Mouse (Mus musculus) common myeloid progenitor, adult 5-6 weeks (primary cell): ENCODE data around the gene Leo1. TPM values are rescaled to one million over a fixed set of nuclear protein-coding genes. Genes with fewer than 3 reads are reported as not detected.
"Not testable (repeated sequence)": the region's sequence is repeated elsewhere in the genome, so short reads cannot be mapped to it uniquely, and the experiment has no call there.

Source experiments
- ATAC-seq: replicated peaks from 2 replicates; pipeline ENCODE4 v1.8.0; 2016; ENCODE audit warnings: low read depth, mild to moderate bottlenecking, moderate TSS enrichment, inconsistent platforms; ENCODE audit not compliant: poor library complexity, severe bottlenecking
- total RNA-seq: library from RNA; stranded (forward); fragments of 200-1000, 187-1606 nt; gene quantifications from 2 replicates; pipeline ENCODE4 v1.2.3, GENCODE M21; 2017

The Leo1 gene
- total RNA-seq, 1 experiment from 2014 or later: 59.2 TPM

DNA sequence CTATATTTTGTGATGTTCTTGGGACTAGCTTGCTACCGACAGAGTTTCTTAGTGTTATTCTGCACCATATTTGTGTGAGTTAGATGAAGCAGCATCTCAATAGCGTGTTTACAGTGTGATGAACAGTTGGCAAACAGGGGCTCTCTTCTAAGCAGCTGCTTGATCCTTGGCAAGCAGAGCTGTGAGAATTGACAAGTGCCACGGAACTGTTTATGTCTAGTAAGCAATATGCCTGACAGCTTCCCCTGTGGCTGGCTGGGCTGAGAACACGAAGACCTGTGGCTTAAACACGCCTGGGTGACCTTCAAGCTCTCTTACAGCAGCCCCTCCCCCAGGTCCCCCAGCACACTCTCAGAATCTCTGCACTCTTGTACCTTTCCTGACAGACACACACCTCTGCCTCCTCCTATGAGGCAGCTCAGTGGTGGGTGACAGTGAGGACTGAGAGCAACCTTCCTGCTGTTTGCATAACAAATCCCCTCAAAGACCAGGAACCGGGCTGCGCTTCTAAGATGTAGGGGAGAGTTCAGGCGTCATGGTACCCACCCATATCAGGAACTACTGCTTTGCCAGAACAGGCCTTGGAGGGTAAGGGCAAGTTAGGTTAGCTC is 21.8 kb downstream of the Leo1 start:
- ATAC-seq: no peak

- ATAC-seq: no peak
Measured at GRCm38 (mm10) chr9:75465856-75466255, 24.5 kb downstream of the Leo1 start.

- ATAC-seq: no peak
Measured at GRCm38 (mm10) chr9:75466641-75467040, 25.3 kb downstream of the Leo1 start.

DNA sequence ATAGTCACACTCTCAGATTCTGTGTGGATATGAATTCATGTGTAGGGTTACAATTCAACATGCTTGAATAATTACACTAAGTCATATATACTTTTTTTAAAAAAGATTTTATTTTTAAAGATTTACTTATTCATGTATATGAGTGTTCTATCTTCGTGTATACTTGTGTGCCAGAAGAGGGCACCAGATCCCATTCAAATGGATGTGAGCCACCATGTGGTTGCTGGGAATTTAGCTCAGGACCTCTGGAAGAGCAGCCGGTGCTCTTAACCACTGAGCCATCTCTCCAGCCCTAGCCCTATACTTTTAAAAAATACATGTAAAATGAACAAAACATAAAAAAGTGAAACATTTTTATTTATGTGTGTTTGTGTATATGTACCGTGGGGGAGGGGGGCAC is 26.3 kb downstream of the Leo1 start:
- ATAC-seq: no peak

- peak; percentile 79 for ATAC-seq
Measured at GRCm38 (mm10) chr9:75468297-75468696, 27.0 kb downstream of the Leo1 start.

GRCm38 (mm10) chr9:75477212-75477611 is 35.9 kb downstream of the Leo1 start:
- peak; percentile 95 for ATAC-seq

DNA sequence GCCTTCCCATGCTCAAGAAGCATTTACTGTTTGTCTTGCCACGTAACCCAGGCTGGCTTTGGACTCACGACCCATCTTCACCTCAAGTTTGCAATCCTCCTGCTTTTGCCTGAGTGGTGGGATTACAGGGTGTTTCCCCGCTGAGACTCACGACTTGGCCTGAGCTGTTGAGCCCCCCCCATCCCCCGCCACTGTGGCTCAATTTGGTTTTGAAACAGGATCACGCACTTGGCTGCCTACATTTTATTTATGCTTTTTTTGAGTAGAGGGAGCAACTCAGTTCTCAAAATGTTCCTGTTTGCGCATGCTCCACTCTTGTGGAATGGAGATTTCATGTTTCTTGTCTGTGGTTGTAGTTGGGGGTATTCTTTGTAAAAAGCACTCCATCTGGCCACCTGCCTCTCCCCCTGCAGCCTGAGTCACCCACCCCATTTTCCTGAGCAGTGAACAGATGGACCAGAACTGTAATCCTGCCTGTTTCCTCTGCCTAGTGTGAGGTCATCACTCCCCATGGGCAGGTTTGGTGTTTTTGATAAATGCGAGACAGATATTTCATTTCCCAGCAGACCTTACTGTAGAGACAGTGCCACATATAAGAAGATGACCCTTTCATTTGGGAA is 37.9 kb downstream of the Leo1 start:
- ATAC-seq: no peak

- no peak for ATAC-seq
Measured at GRCm38 (mm10) chr9:75480536-75481075, 39.3 kb downstream of the Leo1 start.

- no peak for ATAC-seq
Measured at GRCm38 (mm10) chr9:75485231-75485630, 43.9 kb downstream of the Leo1 start.

DNA sequence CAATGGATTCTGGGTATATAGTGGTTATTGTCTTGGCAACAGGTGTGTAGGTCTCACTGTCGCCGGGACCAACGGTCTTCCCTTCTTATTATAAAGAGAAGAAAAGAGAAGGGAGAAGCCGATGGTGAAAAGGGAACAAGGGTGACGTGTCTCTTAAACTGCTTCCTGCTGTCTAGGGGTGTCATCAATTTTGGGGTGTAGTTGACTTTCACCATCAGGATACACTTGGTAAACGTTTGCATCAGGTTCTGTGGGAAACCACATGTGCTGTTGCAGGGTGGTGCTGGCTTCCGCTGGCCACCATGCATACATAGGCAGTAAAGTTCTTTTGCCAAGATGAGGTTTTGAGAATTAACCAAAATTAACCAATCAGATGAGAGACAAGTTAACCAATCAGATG is 46.9 kb downstream of the Leo1 start:
- not testable (repeated sequence) for ATAC-seq

DNA sequence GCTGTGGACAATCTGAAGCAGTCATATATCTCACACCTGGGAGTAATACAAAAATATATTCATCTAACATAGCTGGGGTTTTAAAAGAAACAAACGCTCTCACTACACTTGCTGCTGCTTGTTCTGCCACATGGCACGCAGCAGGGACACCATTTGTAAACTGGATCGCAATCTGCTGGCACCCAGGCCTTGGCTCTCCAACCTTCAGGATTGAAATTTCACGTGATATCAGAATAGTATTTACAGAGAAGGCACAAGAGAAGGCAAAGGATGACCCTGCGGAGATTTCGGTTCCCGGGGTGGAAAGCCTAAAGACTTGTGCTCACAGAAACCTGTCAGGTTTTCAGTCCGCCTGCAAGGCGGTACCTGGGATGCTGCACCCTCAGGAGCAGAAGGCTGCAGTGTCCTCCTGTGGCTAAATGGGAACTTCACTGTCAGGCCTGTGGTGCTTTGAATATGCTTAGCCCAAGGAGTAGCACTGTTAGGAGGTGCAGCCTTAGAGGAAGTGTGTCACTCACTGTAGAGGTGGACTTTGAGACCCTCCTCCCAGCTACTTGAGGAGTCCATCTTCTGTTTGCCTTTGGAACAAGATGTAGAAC is 53.2 kb downstream of the Leo1 start:
- no peak for ATAC-seq

- no peak for ATAC-seq
Measured at GRCm38 (mm10) chr9:75495945-75496344, 54.6 kb downstream of the Leo1 start.

GRCm38 (mm10) chr9:75498571-75498970 is 57.2 kb downstream of the Leo1 start:
- ATAC-seq: no peak

GRCm38 (mm10) chr9:75504311-75504710 is 63.0 kb downstream of the Leo1 start:
- ATAC-seq: no peak

- ATAC-seq: no peak
Measured at GRCm38 (mm10) chr9:75511236-75511939, 70.1 kb downstream of the Leo1 start.

- peak; percentile 89 for ATAC-seq
Measured at GRCm38 (mm10) chr9:75515464-75516113, 74.3 kb downstream of the Leo1 start.
